Mouse (Mus musculus) ES-Bruce4 (cell line): ENCODE measurements around the gene Trip11. TPM values are rescaled to one million over a fixed set of nuclear protein-coding genes. Genes with fewer than 3 reads are reported as not detected.

Source experiments
- H3K27ac ChIP-seq: 2 replicates; pipeline ENCODE4 v1.5.1; 2012; ENCODE audit warnings: low read length, inconsistent platforms; ENCODE audit not compliant: insufficient read depth
- H3K27me3 ChIP-seq: 2 replicates; pipeline ENCODE4 v1.6.1; 2012; ENCODE audit warnings: mild to moderate bottlenecking, low read length, inconsistent platforms; ENCODE audit not compliant: control insufficient read depth, poor library complexity, insufficient read depth, severe bottlenecking
- H3K36me3 ChIP-seq: 2 replicates; pipeline ENCODE4 v1.6.1; 2012; ENCODE audit warnings: inconsistent platforms, mild to moderate bottlenecking, low read length, moderate library complexity; ENCODE audit not compliant: control insufficient read depth, poor library complexity, insufficient read depth, severe bottlenecking
- H3K4me1 ChIP-seq: one replicate; pipeline ENCODE4 v1.8.1; 2011; ENCODE audit warnings: low read length; ENCODE audit not compliant: control insufficient read depth, insufficient read depth
- H3K4me3 ChIP-seq: 2 replicates; pipeline ENCODE4 v1.5.1; 2011; ENCODE audit warnings: low read depth, mild to moderate bottlenecking, low read length
- H3K9ac ChIP-seq: 2 replicates; pipeline ENCODE4 v1.6.1; 2012; ENCODE audit warnings: low read depth, mild to moderate bottlenecking, inconsistent platforms; ENCODE audit not compliant: poor library complexity, severe bottlenecking
- H3K9me3 ChIP-seq: replicated peaks from 2 replicates; pipeline ENCODE4 v1.6.1; 2012; ENCODE audit warnings: mild to moderate bottlenecking, low read length, inconsistent platforms; ENCODE audit not compliant: control insufficient read depth, poor library complexity, insufficient read depth, severe bottlenecking
- CTCF ChIP-seq: IDR thresholded peaks from one replicate; pipeline ENCODE4 v1.8.1; 2011; ENCODE audit warnings: low read depth, low read length
- EP300 ChIP-seq: IDR thresholded peaks from 2 replicates; pipeline ENCODE4 v1.6.1; 2011; ENCODE audit warnings: low read depth, low read length; ENCODE audit not compliant: insufficient read depth
- POLR2A ChIP-seq: IDR thresholded peaks from one replicate; pipeline ENCODE4 v1.8.1; 2011; ENCODE audit warnings: low read length; ENCODE audit not compliant: insufficient read depth
- polyA plus RNA-seq: library from polyadenylated mRNA; stranded (reverse); fragments of >200 nt; gene quantifications from 2 replicates; pipeline ENCODE4 v1.2.4, GENCODE M21; 2011; ENCODE audit warnings: low read depth; ENCODE audit not compliant: missing spikeins, insufficient read depth, insufficient read length

Trip11 gene
- polyA plus RNA-seq, 1 experiment: 23.7 TPM

DNA sequence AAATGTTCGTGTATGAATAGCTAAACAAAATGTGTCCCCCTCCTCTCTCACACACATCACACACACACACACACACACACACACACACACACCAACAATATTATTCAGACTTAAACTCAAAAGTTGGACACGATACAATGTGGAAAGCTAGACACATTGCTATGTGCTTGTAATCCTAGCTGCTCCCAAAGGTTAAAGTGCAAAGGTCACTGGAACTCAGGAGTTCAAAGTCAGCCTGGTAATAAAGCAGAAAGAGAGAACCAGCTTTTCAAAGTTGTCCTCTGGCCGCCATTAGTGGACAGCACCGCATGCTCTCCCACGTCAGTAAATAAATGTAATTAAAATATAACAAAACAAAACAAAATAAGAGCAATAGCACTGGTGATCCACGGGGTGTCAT is 97.3 kb downstream of the Trip11 start:
- Histone ChIP-seq H3K27ac (no peak overlapping the region), H3K36me3 (no peaks in the 10 kb centered on the region), H3K9ac (no peak overlapping the region), H3K9me3 (no peaks in the 10 kb centered on the region), H3K4me1 (no peaks in the 10 kb centered on the region), H3K4me3 (no peak overlapping the region), H3K27me3 (no peaks in the 10 kb centered on the region; the same call in 1 of the 2 replicates)
- no peak for TF ChIP-seq CTCF
- TF ChIP-seq EP300: no peak
- no peak for TF ChIP-seq POLR2A

DNA sequence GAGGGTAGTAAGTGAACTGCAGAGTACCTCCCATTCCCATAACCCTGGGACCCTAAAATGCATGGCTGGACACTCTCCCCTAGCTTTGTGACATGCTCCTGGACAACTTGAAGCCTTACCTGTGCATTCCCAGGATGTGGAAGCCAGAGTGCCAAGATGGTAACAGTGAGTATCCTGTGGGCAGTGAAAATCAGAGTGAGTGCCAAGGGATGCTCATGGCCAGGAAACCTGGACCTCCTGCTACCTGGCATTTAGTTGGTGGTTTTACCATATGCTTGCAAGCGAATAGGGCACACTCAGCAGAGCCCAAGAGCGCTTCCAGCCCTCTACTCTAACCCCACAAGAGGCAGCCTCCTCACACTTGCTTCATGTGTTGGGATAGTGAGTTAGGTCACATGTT is 98.6 kb downstream of the Trip11 start:
- Histone ChIP-seq H3K27ac (no peak overlapping the region), H3K36me3 (no peaks in the 10 kb centered on the region), H3K27me3 (no peaks in the 10 kb centered on the region), H3K9ac (no peak overlapping the region), H3K9me3 (no peaks in the 10 kb centered on the region), H3K4me3 (no peak overlapping the region), H3K4me1 (no peaks in the 10 kb centered on the region)
- no peak for TF ChIP-seq CTCF
- TF ChIP-seq EP300: no peak
- TF ChIP-seq POLR2A: no peak

DNA sequence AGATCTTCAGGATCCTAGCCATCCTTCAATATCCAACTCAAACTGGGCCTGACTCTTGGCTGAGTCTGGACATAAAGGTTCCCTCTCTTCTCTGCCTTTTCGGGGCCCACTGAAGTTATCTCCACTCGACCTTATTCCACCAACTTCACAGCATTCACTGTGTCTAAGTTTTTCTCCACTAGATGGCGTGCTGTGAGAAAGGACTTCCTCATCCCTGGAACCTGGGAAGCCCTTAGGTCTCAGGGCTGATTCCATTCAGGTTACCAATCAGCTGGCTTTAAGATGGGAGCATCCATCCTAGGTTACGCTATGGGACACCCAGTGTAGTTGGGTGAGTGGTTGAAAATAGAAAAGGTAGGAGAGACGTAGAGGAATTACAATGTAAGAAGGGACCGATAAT is 101.9 kb downstream of the Trip11 start:
- H3K4me3 ChIP-seq: no peak overlapping the region
- no peaks in the 10 kb centered on the region for H3K27me3 ChIP-seq
- H3K27ac ChIP-seq: no peak overlapping the region
- H3K9me3 ChIP-seq: no peaks in the 10 kb centered on the region
- no peak overlapping the region for H3K9ac ChIP-seq
- H3K36me3 ChIP-seq: no peaks in the 10 kb centered on the region
- TF ChIP-seq CTCF (peak; percentile 22), EP300 (no peak)
- H3K4me1 ChIP-seq: no peaks in the 10 kb centered on the region

DNA sequence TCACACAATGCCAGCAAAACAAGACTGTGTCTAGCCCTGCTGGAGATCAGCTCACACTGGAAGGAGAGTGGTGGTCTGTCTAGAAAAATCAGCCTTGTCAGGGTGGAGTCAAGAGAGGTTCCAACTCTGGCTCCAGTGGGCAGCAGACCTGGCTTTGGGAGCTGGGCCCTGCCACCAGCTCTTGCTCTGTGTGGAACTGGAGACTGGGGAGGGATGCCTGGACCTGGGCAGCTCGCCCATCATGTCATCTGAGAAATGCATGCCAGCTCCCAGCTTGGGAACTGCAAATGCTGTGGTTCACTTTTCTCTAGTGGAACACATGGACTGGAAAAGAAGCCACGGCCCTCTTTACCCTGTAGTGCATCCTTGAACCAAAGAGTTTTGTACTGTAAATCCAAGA is 102.6 kb downstream of the Trip11 start:
- H3K27me3 ChIP-seq: no peaks in the 10 kb centered on the region
- no peaks in the 10 kb centered on the region for H3K36me3 ChIP-seq
- TF ChIP-seq POLR2A (no peak), CTCF (no peak), EP300 (no peak)

GRCm38 (mm10) chr12:101807400-101807799 is 105.7 kb downstream of the Trip11 start:
- Histone ChIP-seq H3K27me3 (no peaks in the 10 kb centered on the region), H3K9ac (no peak overlapping the region), H3K27ac (no peak overlapping the region), H3K4me1 (no peaks in the 10 kb centered on the region), H3K36me3 (no peaks in the 10 kb centered on the region), H3K9me3 (no peaks in the 10 kb centered on the region), H3K4me3 (no peak overlapping the region)
- TF ChIP-seq CTCF (no peak), POLR2A (no peak), EP300 (no peak)

More for the DNA sequence above, 102.6 kb downstream of the Trip11 start:
- no peaks in the 10 kb centered on the region for H3K9me3 ChIP-seq
- no peaks in the 10 kb centered on the region for H3K4me1 ChIP-seq
- H3K27ac ChIP-seq: no peak overlapping the region
- no peak overlapping the region for H3K9ac ChIP-seq
- H3K4me3 ChIP-seq: no peak overlapping the region

DNA sequence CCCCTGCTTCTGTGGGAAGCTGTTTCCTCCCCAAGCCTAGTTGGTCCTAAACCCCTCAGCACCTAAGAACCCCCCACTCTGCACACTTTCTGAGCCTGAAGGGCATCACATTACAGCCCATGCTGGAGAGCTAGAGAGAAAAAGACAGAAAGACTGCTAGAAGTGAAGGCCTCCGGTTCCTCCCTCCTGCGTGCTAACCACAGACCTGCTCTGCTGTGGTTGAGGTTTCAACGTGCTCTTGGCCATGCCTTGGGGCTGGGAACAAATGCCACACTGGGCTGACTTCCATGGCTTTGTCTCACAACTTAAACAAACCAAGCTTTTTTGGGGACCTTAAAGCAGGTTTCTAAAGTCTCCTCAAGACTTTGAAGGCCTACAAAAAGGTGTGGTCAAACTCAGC is 110.6 kb downstream of the Trip11 start:
- Histone ChIP-seq H3K27ac (no peak overlapping the region), H3K27me3 (no peaks in the 10 kb centered on the region), H3K36me3 (no peaks in the 10 kb centered on the region), H3K9me3 (no peaks in the 10 kb centered on the region), H3K9ac (no peak overlapping the region), H3K4me3 (no peak overlapping the region), H3K4me1 (no peaks in the 10 kb centered on the region)
- TF ChIP-seq CTCF: no peak
- TF ChIP-seq EP300: no peak
- TF ChIP-seq POLR2A: no peak
